Mouse (Mus musculus): ENCODE data around the gene Stard3. TPM values are rescaled to one million over a fixed set of nuclear protein-coding genes. Genes with fewer than 3 reads are reported as not detected.
A peak's percentile ranks its signal among the peaks of the same experiment; 100 is the strongest.

The Stard3 gene
- polyA plus RNA-seq, 1 experiment from 2014 or later = 42.7 TPM

DNA sequence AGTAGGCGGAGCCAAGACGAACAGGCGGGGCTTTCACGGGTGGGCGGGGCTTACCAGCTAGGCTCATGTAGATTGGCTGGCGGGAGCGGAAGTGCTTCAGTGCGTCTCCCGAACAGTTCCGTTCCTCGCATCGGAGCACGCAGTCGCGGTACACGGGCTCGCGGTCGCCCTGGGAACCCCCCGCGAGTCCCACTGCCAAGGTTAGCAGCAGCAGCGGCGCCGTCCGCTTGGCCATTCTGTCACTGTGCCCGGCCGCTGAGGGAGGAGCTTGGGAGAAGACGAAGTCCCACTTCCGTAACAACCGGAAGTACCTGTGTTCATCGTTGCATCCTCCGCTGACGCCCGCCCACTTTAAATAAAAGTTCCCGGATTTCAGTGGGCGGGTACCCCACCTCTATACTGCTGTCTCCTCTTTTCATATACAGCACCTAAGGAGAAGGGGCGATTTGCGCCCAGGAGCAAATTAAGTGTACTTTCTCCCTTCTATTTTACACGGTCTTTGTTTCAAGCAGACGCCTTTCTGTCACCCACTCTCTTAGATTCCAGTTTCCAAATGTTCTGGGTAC is 42.1 kb downstream of the Stard3 start, which contains the start of gene Pgap3:
Gene Pgap3, minus strand, starts transcription at position 330 of the 566 bp plus-strand sequence.
- H3K27me3 ChIP-seq (ENCODE audit: insufficient read depth, low read length) = no peaks in the 10 kb centered on the region
- no peaks in the 10 kb centered on the region for H3K36me3 ChIP-seq (ENCODE audit: insufficient read depth)
- DNase-seq (peak; percentile 95), ATAC-seq (ENCODE audit: insufficient read depth) (peak; percentile 89)
- peak within 1 kb of the TSS; percentile 58 for H3K4me3 ChIP-seq (ENCODE audit: low read depth, low read length)
- no peak for TF ChIP-seq CTCF (IDR thresholded peaks at IDR 0.05; ENCODE audit: low read depth)
- H3K4me1 ChIP-seq (ENCODE audit: insufficient read depth) = peaks cover 7% of the 10 kb centered on the region; the same call in 1 of the 2 replicates
- H3K27ac ChIP-seq (ENCODE audit: low read depth) = peak within 1 kb of the TSS; percentile 97
- H3K9me3 ChIP-seq (ENCODE audit: low read depth, low read length) = no peaks in the 10 kb centered on the region
- H3K4me2 ChIP-seq = peak within 1 kb of the TSS; percentile 56
- H3K9ac ChIP-seq = peak within 1 kb of the TSS; percentile 65
- under 1% methylated on average over 40 of the region's 40 CpGs for WGBS

DNA sequence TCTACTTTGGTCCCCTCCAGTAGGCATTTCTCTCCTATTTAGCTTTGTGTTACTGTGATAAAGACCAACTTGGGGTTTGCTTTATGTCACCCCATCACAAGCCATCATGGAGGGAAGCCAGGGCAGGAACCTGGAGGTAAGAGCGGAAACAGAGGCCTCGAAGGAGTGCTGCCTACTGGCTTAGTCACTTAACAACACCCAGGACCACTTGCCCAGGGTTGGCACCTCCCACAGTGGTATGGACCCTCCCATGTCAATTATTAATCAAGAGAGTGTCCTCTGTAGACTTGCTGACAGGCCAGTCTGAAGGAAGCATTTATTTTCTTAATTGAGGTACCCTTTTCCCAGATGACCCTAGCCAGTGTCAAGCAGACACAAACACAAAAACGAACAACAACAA is 42.6 kb downstream of the Stard3 start:
- peak overlapping the region; percentile 65 for H3K9ac ChIP-seq
- no peak for ATAC-seq (ENCODE audit: insufficient read depth)

DNA sequence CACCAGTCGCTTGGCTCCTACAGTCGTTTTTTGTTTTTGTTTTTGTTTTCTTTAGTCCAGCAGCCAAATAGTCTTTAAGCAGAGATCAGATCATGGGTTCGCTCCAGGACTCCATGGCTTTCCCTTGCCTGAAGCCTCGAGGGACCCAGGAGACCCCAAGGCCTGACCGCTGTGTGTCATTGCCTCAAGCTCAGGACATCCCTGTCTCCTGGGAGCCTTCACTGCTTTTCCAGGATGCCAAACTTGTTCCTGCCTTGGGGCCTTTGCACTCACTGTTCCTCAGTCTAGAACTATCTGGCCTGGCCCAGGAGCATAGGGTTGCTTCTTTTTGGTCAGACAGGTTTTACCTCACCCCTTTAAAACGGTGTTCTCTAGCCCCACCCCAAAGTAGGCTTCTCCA is 48.5 kb downstream of the Stard3 start:
- WGBS = 64% methylated on average over 6 of the region's 6 CpGs
- Histone ChIP-seq H3K4me1 (ENCODE audit: insufficient read depth) (peaks cover 8% of the 10 kb centered on the region), H3K4me3 (ENCODE audit: low read depth, low read length) (no peak overlapping the region), H3K27me3 (ENCODE audit: insufficient read depth, low read length) (no peaks in the 10 kb centered on the region), H3K9ac (no peak overlapping the region), H3K36me3 (ENCODE audit: insufficient read depth) (no peaks in the 10 kb centered on the region), H3K9me3 (ENCODE audit: low read depth, low read length) (no peaks in the 10 kb centered on the region), H3K4me2 (no peak overlapping the region), H3K27ac (ENCODE audit: low read depth) (no peak overlapping the region)
- TF ChIP-seq CTCF (IDR thresholded peaks at IDR 0.05; ENCODE audit: low read depth) = no peak
- DNase-seq (no peak), ATAC-seq (ENCODE audit: insufficient read depth) (no peak)

More for the DNA sequence above, 42.6 kb downstream of the Stard3 start:
- no peaks in the 10 kb centered on the region for H3K9me3 ChIP-seq (ENCODE audit: low read depth, low read length)
- H3K27ac ChIP-seq (ENCODE audit: low read depth) = peak overlapping the region; percentile 97
- no peaks in the 10 kb centered on the region for H3K27me3 ChIP-seq (ENCODE audit: insufficient read depth, low read length)
- H3K4me3 ChIP-seq (ENCODE audit: low read depth, low read length) = peak overlapping the region; percentile 58
- H3K4me1 ChIP-seq (ENCODE audit: insufficient read depth) = peaks cover 7% of the 10 kb centered on the region; the same call in 1 of the 2 replicates
- H3K4me2 ChIP-seq = peak overlapping the region; percentile 56
- no peak for DNase-seq
- no peaks in the 10 kb centered on the region for H3K36me3 ChIP-seq (ENCODE audit: insufficient read depth)
- TF ChIP-seq CTCF (IDR thresholded peaks at IDR 0.05; ENCODE audit: low read depth) = no peak
- 42% methylated on average over 3 of the region's 3 CpGs for WGBS

DNA sequence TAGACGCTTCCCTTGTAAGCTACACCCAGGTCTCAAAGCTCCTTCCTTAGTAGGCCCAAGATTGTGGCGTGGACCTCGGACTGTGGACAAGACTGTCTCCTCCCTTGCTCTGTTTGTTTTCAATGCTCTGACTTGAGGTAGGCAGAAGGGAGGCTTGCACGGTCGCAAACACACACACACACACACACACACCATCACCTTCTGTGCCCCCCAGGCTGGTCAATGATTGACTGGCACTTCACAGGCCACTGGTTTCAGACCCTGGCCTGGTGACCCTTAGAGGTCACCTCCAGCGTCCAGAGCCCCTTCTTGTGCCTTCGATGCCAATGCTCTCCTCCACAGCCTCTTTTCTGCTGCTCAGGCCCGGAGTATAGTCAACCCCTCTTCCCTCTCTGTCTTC is 50.7 kb downstream of the Stard3 start:
- Histone ChIP-seq H3K27me3 (ENCODE audit: insufficient read depth, low read length) (no peaks in the 10 kb centered on the region), H3K36me3 (ENCODE audit: insufficient read depth) (no peaks in the 10 kb centered on the region), H3K4me1 (ENCODE audit: insufficient read depth) (peaks cover 15% of the 10 kb centered on the region), H3K4me3 (ENCODE audit: low read depth, low read length) (0 out of 2 replicates have a peak overlapping the region, but pooled peaks have one; percentile 2), H3K9ac (peak overlapping the region; percentile 39), H3K9me3 (ENCODE audit: low read depth, low read length) (no peaks in the 10 kb centered on the region), H3K4me2 (peak overlapping the region; percentile 51), H3K27ac (ENCODE audit: low read depth) (peak overlapping the region; percentile 86)
- ATAC-seq (ENCODE audit: insufficient read depth) = peak; percentile 9; the same call in 1 of the 2 replicates
- WGBS = 40% methylated on average over 8 of the region's 8 CpGs
- DNase-seq = no peak
- no peak for TF ChIP-seq CTCF (IDR thresholded peaks at IDR 0.05; ENCODE audit: low read depth)

DNA sequence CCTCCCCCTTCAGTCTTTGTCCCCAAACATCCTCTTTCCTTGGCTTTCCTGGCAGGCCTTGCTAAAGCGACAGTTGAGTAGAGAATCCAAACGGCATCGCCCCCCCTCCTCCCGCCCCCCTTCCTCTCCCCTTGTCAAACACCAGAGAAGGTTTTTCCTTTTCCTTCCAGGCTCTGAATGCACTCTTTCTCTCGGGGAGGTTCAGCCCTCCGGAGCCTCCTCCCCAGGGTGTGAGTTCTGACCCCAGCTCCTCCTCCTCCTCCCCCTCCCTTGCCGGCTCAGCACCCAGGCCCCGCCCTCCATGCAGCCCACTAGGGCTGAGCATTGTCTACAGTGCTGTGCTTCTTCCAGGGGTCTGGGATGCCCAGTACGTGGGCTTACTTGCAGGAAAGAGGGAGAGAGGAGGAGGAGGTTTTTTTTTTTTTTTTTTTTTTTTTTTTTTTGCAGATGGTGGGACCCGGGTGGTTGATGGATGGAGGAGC is 51.2 kb downstream of the Stard3 start:
- ATAC-seq (ENCODE audit: insufficient read depth) = peak; percentile 68; the same call in 1 of the 2 replicates
- peak; percentile 80 for DNase-seq
- Histone ChIP-seq H3K9ac (peak overlapping the region; percentile 39), H3K4me1 (ENCODE audit: insufficient read depth) (peaks cover 16% of the 10 kb centered on the region), H3K36me3 (ENCODE audit: insufficient read depth) (no peaks in the 10 kb centered on the region), H3K4me3 (ENCODE audit: low read depth, low read length) (0 out of 2 replicates have a peak overlapping the region, but pooled peaks have one; percentile 2), H3K9me3 (ENCODE audit: low read depth, low read length) (no peaks in the 10 kb centered on the region), H3K4me2 (peak overlapping the region; percentile 51), H3K27me3 (ENCODE audit: insufficient read depth, low read length) (no peaks in the 10 kb centered on the region), H3K27ac (ENCODE audit: low read depth) (peak overlapping the region; percentile 86)
- TF ChIP-seq CTCF (IDR thresholded peaks at IDR 0.05; ENCODE audit: low read depth) = no peak
- under 1% methylated on average over 10 of the region's 10 CpGs for WGBS

DNA sequence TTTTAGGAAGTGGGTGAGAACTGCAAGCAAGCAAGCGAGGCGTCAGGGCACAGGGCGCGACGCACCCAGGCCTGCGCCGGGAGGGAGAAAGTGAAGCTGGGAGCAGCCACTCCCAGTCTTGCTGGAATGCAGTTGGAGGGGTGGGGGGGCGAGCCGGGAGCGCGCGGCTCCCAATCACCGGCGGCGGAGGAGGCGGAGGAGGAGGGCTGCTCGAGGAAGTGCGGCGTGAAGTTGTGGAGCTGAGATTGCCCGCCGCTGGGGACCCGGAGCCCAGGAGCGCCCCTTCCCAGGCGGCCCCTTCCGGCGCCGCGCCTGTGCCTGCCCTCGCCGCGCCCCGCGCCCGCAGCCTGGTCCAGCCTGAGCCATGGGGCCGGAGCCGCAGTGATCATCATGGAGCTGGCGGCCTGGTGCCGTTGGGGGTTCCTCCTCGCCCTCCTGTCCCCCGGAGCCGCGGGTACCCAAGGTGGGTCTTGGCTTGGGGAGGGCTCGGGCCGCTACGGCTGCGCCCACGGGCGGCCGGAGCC is 54.2 kb downstream of the Stard3 start, which contains the start of gene Erbb2:
Gene Erbb2, plus strand, starts transcription at position 198 of the 524 bp plus-strand sequence.
- H3K27me3 ChIP-seq (ENCODE audit: insufficient read depth, low read length) = no peaks in the 10 kb centered on the region
- peak within 1 kb of the TSS; percentile 73 for H3K4me2 ChIP-seq
- H3K9ac ChIP-seq = peak within 1 kb of the TSS; percentile 92
- H3K4me1 ChIP-seq (ENCODE audit: insufficient read depth) = peaks cover 16% of the 10 kb centered on the region
- H3K9me3 ChIP-seq (ENCODE audit: low read depth, low read length) = no peaks in the 10 kb centered on the region
- peak; percentile 91 for DNase-seq
- TF ChIP-seq CTCF (IDR thresholded peaks at IDR 0.05; ENCODE audit: low read depth) = no peak
- no peaks in the 10 kb centered on the region for H3K36me3 ChIP-seq (ENCODE audit: insufficient read depth)
- peak within 1 kb of the TSS; percentile 98 for H3K27ac ChIP-seq (ENCODE audit: low read depth)
- WGBS = 0% methylated on average over 34 of the region's 49 CpGs
- peak within 1 kb of the TSS; percentile 91 for H3K4me3 ChIP-seq (ENCODE audit: low read depth, low read length)
- peak; percentile 82 for ATAC-seq (ENCODE audit: insufficient read depth)

DNA sequence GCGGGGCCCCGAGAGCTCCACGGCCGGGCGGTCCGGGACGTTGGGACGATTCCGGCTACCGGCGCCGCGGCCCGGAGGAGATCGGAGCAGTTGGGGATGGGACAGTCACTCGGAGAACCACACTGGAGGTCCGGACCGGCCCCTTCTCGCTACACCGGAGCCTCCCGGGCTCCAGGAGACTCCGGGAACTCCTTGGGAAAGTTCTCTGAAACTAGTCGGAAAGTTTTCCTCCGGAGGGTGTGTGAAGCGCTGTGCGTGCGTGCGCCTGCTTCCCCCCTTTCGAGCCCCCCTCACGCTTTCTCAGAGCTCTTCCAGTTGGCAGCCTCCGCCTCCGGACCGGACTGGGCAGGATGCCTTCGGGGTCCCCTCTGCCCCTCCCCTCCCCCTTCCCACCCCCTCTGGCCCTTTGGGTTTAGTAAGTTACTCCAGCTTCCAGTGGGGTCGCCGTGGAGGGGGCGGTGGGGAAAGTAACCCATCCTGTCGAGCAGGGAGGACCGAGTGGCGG is 54.7 kb downstream of the Stard3 start:
- no peaks in the 10 kb centered on the region for H3K27me3 ChIP-seq (ENCODE audit: insufficient read depth, low read length)
- no peak for TF ChIP-seq CTCF (IDR thresholded peaks at IDR 0.05; ENCODE audit: low read depth)
- no peaks in the 10 kb centered on the region for H3K9me3 ChIP-seq (ENCODE audit: low read depth, low read length)
- H3K36me3 ChIP-seq (ENCODE audit: insufficient read depth) = no peaks in the 10 kb centered on the region
- peak overlapping the region; percentile 92 for H3K9ac ChIP-seq
- DNase-seq (peak; percentile 76), ATAC-seq (ENCODE audit: insufficient read depth) (peak; percentile 50)
- under 1% methylated on average over 40 of the region's 40 CpGs for WGBS
- peak overlapping the region; percentile 98 for H3K27ac ChIP-seq (ENCODE audit: low read depth)
- H3K4me3 ChIP-seq (ENCODE audit: low read depth, low read length) = peak overlapping the region; percentile 91
- H3K4me2 ChIP-seq = peak overlapping the region; percentile 73
- H3K4me1 ChIP-seq (ENCODE audit: insufficient read depth) = peaks cover 16% of the 10 kb centered on the region

Measured in lung, embryonic 14.5 days (tissue).